Mouse (Mus musculus): ENCODE data around the gene Smarcd2. TPM values are rescaled to one million over a fixed set of nuclear protein-coding genes. Genes with fewer than 3 reads are reported as not detected.

The Smarcd2 gene
- polyA plus RNA-seq (2012; ENCODE audit: insufficient read depth, insufficient read length, missing spikeins) = 89.5 and 89.8 TPM in 2 replicates

DNA sequence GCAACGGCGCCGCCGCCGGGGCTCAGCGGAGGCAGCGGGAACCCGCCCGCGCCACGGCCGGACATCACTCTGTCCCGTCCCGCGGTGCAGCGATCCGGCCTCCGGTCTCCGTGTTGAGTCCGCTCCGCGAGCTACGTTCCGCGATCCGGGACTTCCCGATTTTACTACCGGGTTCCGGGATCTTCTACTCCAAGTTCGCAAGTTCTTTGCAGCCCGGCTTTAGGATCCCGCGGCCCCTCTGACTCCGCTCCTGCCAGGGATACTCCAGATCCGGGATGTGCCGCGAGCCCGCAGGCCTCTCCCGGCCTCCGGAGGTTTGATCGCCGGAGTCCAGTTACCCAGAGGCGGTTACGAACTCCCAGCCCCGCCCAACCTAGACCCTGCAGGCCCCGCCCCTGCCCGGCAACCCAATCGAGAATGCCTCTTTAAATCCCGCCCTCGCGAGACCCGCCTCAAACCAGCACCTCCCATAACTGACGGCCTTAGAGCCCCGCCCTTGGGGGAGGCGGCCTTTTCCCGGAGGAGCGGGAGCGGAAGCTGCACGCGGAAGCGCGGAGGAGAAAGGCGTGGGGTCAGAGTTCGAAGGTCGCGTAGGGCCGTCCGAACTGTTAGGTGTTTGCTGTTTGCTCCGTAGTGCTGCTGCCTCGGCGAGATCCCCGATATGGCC, at the start of gene Smarcd2:
Gene Smarcd2, minus strand, starts transcription at position 329 of the 667 bp plus-strand sequence.
- peak within 1 kb of the TSS; percentile 78 for H3K27ac ChIP-seq (ENCODE audit: insufficient read depth, low read depth, low read length)
- H3K4me1 ChIP-seq (ENCODE audit: control insufficient read depth, insufficient read depth, low read length) = peaks cover 36% of the 10 kb centered on the region
- no peak for TF ChIP-seq CTCF (IDR thresholded peaks at IDR 0.05; ENCODE audit: low read depth, low read length)
- 0 out of 2 replicates have a peak, but pooled peaks have one; percentile 46 for TF ChIP-seq POLR2A (IDR thresholded peaks at IDR 0.05; ENCODE audit: borderline replicate concordance, low read depth, low read length)
- peak within 1 kb of the TSS; percentile 74 for H3K4me3 ChIP-seq (ENCODE audit: insufficient read depth, low read length)

DNA sequence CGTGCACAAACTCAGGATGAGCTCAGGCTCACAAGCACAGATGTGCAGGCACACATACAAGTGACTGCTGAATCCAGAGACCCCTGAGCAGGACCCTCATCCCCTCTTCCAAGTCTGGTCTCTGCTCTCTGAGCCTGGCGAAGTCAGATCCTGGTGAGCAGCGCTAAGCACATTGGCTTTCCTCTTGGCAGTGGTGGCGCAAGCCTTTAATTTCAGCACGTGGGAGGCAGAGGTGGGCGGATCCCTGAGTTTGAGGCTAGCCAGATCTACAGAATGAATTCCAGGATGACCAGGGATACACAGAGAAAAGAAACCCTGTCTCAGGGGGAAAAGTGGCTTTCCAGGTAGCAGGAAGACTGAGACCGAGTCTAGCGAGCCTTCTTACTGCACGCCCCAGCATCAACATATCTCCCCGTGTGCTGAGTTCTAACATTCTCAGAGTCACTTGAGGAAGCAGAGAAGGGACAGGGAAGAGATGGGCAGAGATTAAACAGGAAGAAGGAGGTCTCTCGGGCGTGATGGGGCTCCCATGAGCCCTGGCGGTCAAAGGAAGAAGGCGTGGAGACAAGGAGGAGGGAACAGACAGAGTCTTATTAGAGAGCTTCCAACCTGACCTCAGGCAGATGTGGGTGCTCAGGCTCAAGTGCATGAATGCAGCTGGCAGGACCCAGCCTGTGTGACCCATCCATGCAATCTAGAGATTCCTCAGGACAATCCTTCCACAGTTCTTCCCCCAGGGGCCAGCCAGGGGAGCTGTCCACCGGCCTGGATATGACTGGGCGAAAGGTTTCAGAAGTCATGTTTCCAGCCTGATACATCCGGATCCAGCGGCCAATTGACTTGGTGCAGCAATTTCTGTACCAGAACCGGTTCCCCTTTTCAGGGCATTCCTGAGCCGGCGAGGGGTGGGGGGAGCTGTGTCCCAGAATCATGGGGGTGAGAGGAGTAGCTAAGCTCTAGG, 45.9 kb upstream of the Smarcd2 start:
- H3K4me3 ChIP-seq (ENCODE audit: insufficient read depth, low read length) = 0 out of 2 replicates have a peak overlapping the region, but pooled peaks have one; percentile 10
- no peak for TF ChIP-seq POLR2A (IDR thresholded peaks at IDR 0.05; ENCODE audit: borderline replicate concordance, low read depth, low read length)
- no peak for TF ChIP-seq CTCF (IDR thresholded peaks at IDR 0.05; ENCODE audit: low read depth, low read length)
- peaks cover 25% of the 10 kb centered on the region for H3K4me1 ChIP-seq (ENCODE audit: control insufficient read depth, insufficient read depth, low read length)
- peak overlapping the region; percentile 74 for H3K27ac ChIP-seq (ENCODE audit: insufficient read depth, low read depth, low read length)

DNA sequence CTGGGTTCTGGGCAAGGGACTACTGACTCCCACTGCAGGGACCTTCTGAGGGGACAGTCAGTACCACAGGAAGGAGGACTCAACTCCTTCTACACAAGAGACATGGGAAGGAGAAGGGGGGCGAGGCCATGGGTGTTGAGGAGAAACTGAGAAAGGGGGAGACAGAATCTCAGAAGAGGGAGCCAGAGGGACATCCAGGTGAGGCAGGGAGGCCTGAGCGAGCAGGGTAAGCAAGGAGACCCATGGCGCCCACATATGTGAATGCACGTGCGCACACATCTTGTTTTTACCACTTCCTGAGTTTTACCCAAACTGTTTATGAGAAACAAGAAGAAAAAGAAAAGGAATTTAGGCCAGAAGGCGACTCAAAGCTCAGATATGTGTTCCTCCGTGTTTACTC, 45.0 kb upstream of the Smarcd2 start:
- TF ChIP-seq POLR2A (IDR thresholded peaks at IDR 0.05; ENCODE audit: borderline replicate concordance, low read depth, low read length) (no peak), CTCF (IDR thresholded peaks at IDR 0.05; ENCODE audit: low read depth, low read length) (no peak)
- Histone ChIP-seq H3K4me1 (ENCODE audit: control insufficient read depth, insufficient read depth, low read length) (peaks cover 25% of the 10 kb centered on the region), H3K27ac (ENCODE audit: insufficient read depth, low read depth, low read length) (0 out of 2 replicates have a peak overlapping the region, but pooled peaks have one; percentile 74), H3K4me3 (ENCODE audit: insufficient read depth, low read length) (no peak overlapping the region)

DNA sequence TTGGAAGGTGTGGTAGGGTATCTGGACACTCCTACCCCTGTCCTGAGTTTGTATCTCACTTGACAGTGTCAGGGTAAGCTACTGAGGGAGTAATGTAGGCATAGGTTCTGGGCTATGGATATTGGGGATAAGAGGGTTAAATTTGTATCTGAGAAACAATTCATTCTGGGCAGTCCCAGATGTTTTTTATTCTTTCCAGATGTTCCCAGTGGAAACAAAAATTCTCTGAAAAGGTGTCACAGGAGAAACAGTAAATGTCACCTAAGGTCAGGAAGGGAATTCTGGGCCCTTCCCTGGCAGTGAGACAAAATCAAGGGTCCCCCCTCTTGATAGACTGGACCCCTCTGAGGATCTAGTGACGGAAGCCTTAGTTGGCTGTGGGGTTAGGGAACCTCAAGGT, 43.6 kb upstream of the Smarcd2 start:
- Histone ChIP-seq H3K27ac (ENCODE audit: insufficient read depth, low read depth, low read length) (no peak overlapping the region), H3K4me3 (ENCODE audit: insufficient read depth, low read length) (no peak overlapping the region), H3K4me1 (ENCODE audit: control insufficient read depth, insufficient read depth, low read length) (peaks cover 25% of the 10 kb centered on the region)
- TF ChIP-seq CTCF (IDR thresholded peaks at IDR 0.05; ENCODE audit: low read depth, low read length) (no peak), POLR2A (IDR thresholded peaks at IDR 0.05; ENCODE audit: borderline replicate concordance, low read depth, low read length) (no peak)

DNA sequence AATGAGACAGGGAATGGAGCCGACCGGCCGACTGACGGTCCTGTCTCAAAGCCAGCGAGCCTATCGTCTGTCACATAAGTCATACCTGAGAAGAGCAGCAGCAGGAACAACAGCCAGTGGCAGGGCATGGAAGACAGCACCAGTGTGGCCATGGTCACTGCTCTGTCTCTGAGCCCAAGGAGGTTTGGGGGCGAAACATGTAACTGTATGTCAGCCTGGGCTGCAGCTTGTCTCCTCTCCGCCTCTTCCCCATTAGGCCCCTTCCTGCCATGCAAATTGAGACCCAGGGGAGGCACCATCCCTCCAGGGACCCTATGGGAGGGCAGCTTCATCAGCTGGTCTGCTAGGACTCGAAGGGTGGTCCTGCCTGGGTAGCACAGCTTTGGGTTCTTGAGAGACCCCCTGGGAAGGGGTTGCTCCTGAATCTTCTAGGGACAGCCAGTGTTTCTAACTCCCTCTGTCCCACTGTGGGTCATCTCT, 41.6 kb upstream of the Smarcd2 start, which contains the start of gene Cd79b:
Gene Cd79b, minus strand, starts transcription at position 430 of the 480 bp plus-strand sequence.
- Histone ChIP-seq H3K27ac (ENCODE audit: insufficient read depth, low read depth, low read length) (no peak within 1 kb of the TSS), H3K4me3 (ENCODE audit: insufficient read depth, low read length) (no peak within 1 kb of the TSS), H3K4me1 (ENCODE audit: control insufficient read depth, insufficient read depth, low read length) (peaks cover 25% of the 10 kb centered on the region)
- TF ChIP-seq POLR2A (IDR thresholded peaks at IDR 0.05; ENCODE audit: borderline replicate concordance, low read depth, low read length) (no peak), CTCF (IDR thresholded peaks at IDR 0.05; ENCODE audit: low read depth, low read length) (no peak)

DNA sequence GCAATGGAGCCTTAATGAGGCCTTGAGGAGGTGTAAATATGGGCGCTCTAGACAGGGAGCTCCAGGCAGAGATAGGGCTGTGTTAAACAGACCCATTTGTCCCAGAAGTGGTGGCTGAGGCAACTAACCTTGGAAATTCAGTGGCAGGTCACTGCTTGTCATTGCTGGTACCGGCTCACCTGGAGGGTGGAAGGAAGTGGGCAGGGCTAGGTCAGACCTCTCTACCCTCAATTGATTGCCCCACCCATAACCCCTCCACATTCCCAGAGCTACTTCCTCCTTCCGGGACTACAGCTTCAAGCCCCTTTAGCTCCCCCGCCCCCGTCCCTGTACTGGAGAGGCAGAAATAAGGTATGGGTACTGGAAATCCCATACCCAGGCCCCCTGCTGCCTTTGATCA, 40.8 kb upstream of the Smarcd2 start:
- Histone ChIP-seq H3K4me1 (ENCODE audit: control insufficient read depth, insufficient read depth, low read length) (peaks cover 18% of the 10 kb centered on the region), H3K27ac (ENCODE audit: insufficient read depth, low read depth, low read length) (no peak overlapping the region), H3K4me3 (ENCODE audit: insufficient read depth, low read length) (no peak overlapping the region)
- TF ChIP-seq CTCF (IDR thresholded peaks at IDR 0.05; ENCODE audit: low read depth, low read length) (no peak), POLR2A (IDR thresholded peaks at IDR 0.05; ENCODE audit: borderline replicate concordance, low read depth, low read length) (no peak)

DNA sequence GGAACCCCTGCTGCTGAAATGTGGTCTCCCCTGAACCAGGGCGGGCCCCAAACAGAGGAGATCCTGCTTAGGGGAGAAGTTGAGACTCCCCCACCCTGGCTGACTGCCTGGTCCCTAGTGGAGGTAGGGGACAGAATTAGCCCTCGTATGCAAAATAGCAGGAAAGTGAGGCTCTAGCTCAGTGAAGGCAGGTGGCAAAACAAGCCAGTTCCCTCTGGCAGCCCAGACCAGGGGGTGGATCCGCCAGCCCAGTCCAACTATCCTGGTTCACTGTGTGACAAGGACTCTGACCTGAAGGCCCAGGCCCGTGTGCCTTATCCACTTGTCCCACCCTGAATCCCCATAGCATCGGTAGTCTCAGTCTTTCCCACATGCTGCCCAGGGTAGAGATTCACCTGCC, 37.4 kb upstream of the Smarcd2 start:
- Histone ChIP-seq H3K4me1 (ENCODE audit: control insufficient read depth, insufficient read depth, low read length) (peaks cover 14% of the 10 kb centered on the region), H3K27ac (ENCODE audit: insufficient read depth, low read depth, low read length) (no peak overlapping the region), H3K4me3 (ENCODE audit: insufficient read depth, low read length) (no peak overlapping the region)
- TF ChIP-seq CTCF (IDR thresholded peaks at IDR 0.05; ENCODE audit: low read depth, low read length) = no peak
- no peak for TF ChIP-seq POLR2A (IDR thresholded peaks at IDR 0.05; ENCODE audit: borderline replicate concordance, low read depth, low read length)

DNA sequence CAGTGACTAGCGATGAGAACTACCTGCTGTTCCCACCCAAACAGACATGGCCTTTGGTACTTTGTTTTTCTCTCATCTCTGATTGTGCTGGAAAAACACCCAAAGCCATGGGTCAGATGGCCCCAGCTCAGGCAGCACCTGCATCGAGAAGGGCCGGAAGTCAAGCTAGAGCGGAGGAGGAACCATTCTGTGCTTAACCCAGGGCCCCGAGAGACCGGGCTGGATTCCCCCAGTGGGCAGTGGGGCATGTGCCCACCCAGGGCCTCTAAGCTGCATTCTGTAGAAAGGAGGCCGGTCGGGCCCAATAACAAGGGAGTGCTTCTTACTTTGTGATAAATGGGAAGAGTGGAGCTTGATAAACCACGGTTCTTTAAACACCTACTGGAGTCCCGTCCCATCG, 35.4 kb upstream of the Smarcd2 start:
- no peak overlapping the region for H3K4me3 ChIP-seq (ENCODE audit: insufficient read depth, low read length)
- H3K27ac ChIP-seq (ENCODE audit: insufficient read depth, low read depth, low read length) = no peak overlapping the region

DNA sequence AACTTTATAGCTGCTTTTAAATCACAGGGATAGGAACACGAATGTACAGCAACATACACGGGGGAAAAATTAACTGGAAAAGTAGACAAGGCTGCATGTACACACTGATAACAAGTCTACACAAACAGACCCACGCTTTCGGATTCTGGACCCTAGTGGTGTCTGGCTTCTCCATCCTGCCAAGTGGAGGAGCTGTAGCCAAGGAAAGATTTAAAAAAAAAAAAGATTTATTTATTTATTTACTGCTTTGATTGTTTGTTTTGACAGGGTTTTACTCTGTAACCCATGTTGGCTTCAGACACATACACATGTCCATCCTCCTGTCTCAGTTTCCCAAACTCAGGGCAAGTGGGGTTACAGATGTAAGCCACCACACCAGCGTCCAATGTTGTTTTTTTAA, 34.7 kb upstream of the Smarcd2 start:
- TF ChIP-seq POLR2A (IDR thresholded peaks at IDR 0.05; ENCODE audit: borderline replicate concordance, low read depth, low read length) (no peak), CTCF (IDR thresholded peaks at IDR 0.05; ENCODE audit: low read depth, low read length) (no peak)
- H3K27ac ChIP-seq (ENCODE audit: insufficient read depth, low read depth, low read length) = no peak overlapping the region
- peaks cover 18% of the 10 kb centered on the region for H3K4me1 ChIP-seq (ENCODE audit: control insufficient read depth, insufficient read depth, low read length)
- H3K4me3 ChIP-seq (ENCODE audit: insufficient read depth, low read length) = no peak overlapping the region

More for the DNA sequence above, 35.4 kb upstream of the Smarcd2 start:
- peaks cover 18% of the 10 kb centered on the region for H3K4me1 ChIP-seq (ENCODE audit: control insufficient read depth, insufficient read depth, low read length)
- TF ChIP-seq POLR2A (IDR thresholded peaks at IDR 0.05; ENCODE audit: borderline replicate concordance, low read depth, low read length) (no peak), CTCF (IDR thresholded peaks at IDR 0.05; ENCODE audit: low read depth, low read length) (no peak)

Data from bone marrow macrophage, adult 2 months (primary cell).